Mouse (Mus musculus) left cerebral cortex, adult 2 months (tissue): ENCODE data around the gene Ino80. TPM values are rescaled to one million over a fixed set of nuclear protein-coding genes. Genes with fewer than 3 reads are reported as not detected.

Source experiments
- DNase-seq, 2 experiments: peaks; one replicate each; pipeline ENCODE4 v3.0.0; 2021 to 2022; ENCODE audit warnings: low spot score in 2 of 2, mixed read lengths in 1 of 2; ENCODE audit errors: extremely low spot score in 1 of 2
- H3K27ac ChIP-seq: fragments of 200-600 bp; 2 replicates; pipeline ENCODE4 v1.8.1; 2022
- H3K4me3 ChIP-seq: fragments of 200-600 bp; 2 replicates; pipeline ENCODE4 v1.8.1; 2022
- CTCF ChIP-seq: fragments of 200-600 bp; IDR thresholded peaks from 2 replicates; pipeline ENCODE4 v1.8.1; 2022; ENCODE audit warnings: antibody characterized with exemption, mild to moderate bottlenecking, moderate library complexity
- intact Hi-C: fragments of 180-260 bp; cut with DNase I; formaldehyde crosslinking; loops from one replicate; pipeline ENCODE4 v1.15.1; 2025
- total RNA-seq, 2 experiments: library from RNA; stranded (reverse); gene quantifications; 2 replicates each; pipeline ENCODE4 v1.2.3; 2021

Ino80 gene
- total RNA-seq, 2 experiments from 2014 or later: 22.0 to 22.6 TPM

GRCm38 (mm10) chr2:119327942-119328526 lies 149.5 kb downstream of the Ino80 start:
- DNase-seq: no peak
- Histone ChIP-seq H3K27ac (no peak overlapping the region), H3K4me3 (peak overlapping the region; percentile 50; the same call in 1 of the 2 replicates)
- intact Hi-C loops: no loop called here
- TF ChIP-seq CTCF: no peak

- Histone ChIP-seq H3K4me3 (peak overlapping the region; percentile 50), H3K27ac (0 out of 2 replicates have a peak overlapping the region, but pooled peaks have one; percentile 44)
- peak; percentile 52 for TF ChIP-seq CTCF
- DNase-seq: peak in 1 of 2 experiments; percentile 31
- intact Hi-C loops: no loop called here
Measured at GRCm38 (mm10) chr2:119327102-119327480, 150.4 kb downstream of the Ino80 start.

GRCm38 (mm10) chr2:119326161-119327101 lies 151.1 kb downstream of the Ino80 start:
- DNase-seq: no peak
- H3K27ac ChIP-seq: peak overlapping the region; percentile 44; the same call in 1 of the 2 replicates
- TF ChIP-seq CTCF: no peak
- intact Hi-C loops: no loop called here
- H3K4me3 ChIP-seq: peak overlapping the region; percentile 50

GRCm38 (mm10) chr2:119325568-119326143 lies 151.8 kb downstream of the Ino80 start, which contains the start of gene Dll4:
Dll4 (plus strand) TSS chr2:119325784.
- H3K4me3 ChIP-seq: peak within 1 kb of the TSS; percentile 50

GRCm38 (mm10) chr2:119324576-119325318 lies 152.7 kb downstream of the Ino80 start:
- TF ChIP-seq CTCF: no peak
- intact Hi-C loops: no loop called here
- peak overlapping the region; percentile 50 for H3K4me3 ChIP-seq
- DNase-seq: no peak
- H3K27ac ChIP-seq: no peak overlapping the region

More at GRCm38 (mm10) chr2:119325568-119326143, 151.8 kb downstream of the Ino80 start, which contains the start of gene Dll4:
- peak within 1 kb of the TSS; percentile 44; the same call in 1 of the 2 replicates for H3K27ac ChIP-seq
- peak; percentile 34 for TF ChIP-seq CTCF
- intact Hi-C loops: no loop called here
- DNase-seq: no peak

GRCm38 (mm10) chr2:119323866-119324575 lies 153.5 kb downstream of the Ino80 start:
- no peak overlapping the region for H3K4me3 ChIP-seq

More at GRCm38 (mm10) chr2:119323866-119324575, 153.5 kb downstream of the Ino80 start:
- TF ChIP-seq CTCF: no peak
- H3K27ac ChIP-seq: no peak overlapping the region
- intact Hi-C loops: no loop called here
- DNase-seq: no peak

Other genes starting within 250 kb of the Ino80 start
- gene Ppp1r14d, start 247.8 kb downstream of the Ino80 start, total RNA-seq: not detected
- 1 to 10 TPM in 1 of 2 experiments, under 1 TPM in 1; 0.96 to 1.2 TPM for gene Spint1, start 240.3 kb downstream of the Ino80 start, total RNA-seq
- gene Rhov, start 206.4 kb downstream of the Ino80 start, total RNA-seq: 10 to 100 TPM in 1 of 2 experiments, 1 to 10 TPM in 1; 9.8 to 11.1 TPM
- 10 to 100 TPM; 47.2 to 50.8 TPM for gene Vps18, start 188.9 kb downstream of the Ino80 start, total RNA-seq
- 1 to 10 TPM; 2.3 to 2.4 TPM for gene Dll4, start 151.9 kb downstream of the Ino80 start, total RNA-seq
- gene Chac1, start 126.5 kb downstream of the Ino80 start, total RNA-seq: 1 to 10 TPM; 7.5 to 8.7 TPM
- gene Exd1, start 69.9 kb upstream of the Ino80 start, total RNA-seq: under 1 TPM; 0.50 to 0.61 TPM
- gene Chp1, start 70.0 kb upstream of the Ino80 start, total RNA-seq: 100 to 1,000 TPM; 173 to 174 TPM
- under 1 TPM; 0.26 to 0.29 TPM for gene Nusap1, start 140.6 kb upstream of the Ino80 start, total RNA-seq
- 1 to 10 TPM in 1 of 2 experiments, under 1 TPM in 1; 0.86 to 1.0 TPM for gene Oip5, start 140.8 kb upstream of the Ino80 start, total RNA-seq
- 10 to 100 TPM; 32.5 to 35.5 TPM for gene Ndufaf1, start 185.1 kb upstream of the Ino80 start, total RNA-seq
- gene Rtf1, start 197.4 kb upstream of the Ino80 start, total RNA-seq: 10 to 100 TPM; 61.4 to 62.5 TPM